Mouse (Mus musculus) cerebellum, adult 2 months (tissue): ENCODE results near the gene Gm525.

Source experiments
- CTCF ChIP-seq: fragments of 200-500 bp; IDR thresholded peaks from 2 replicates; pipeline ENCODE4 v1.5.1; 2011; ENCODE audit warnings: low read depth, mild to moderate bottlenecking, control low read depth, low read length, moderate library complexity, borderline replicate concordance; ENCODE audit not compliant: insufficient read depth
- POLR2A ChIP-seq: fragments of 200-500 bp; IDR thresholded peaks from 2 replicates; pipeline ENCODE4 v1.6.1; 2011; ENCODE audit warnings: low read length, control low read depth, borderline replicate concordance; ENCODE audit not compliant: insufficient read depth

GRCm38 (mm10) chr11:89073541-89073940, at the start of gene Gm525:
- no peak for TF ChIP-seq CTCF
- no peak for TF ChIP-seq POLR2A
